Mouse (Mus musculus) gastrocnemius, postnatal 36 days (tissue): ENCODE measurements at regions not wholly inside any gene's neighbourhood (a gene's known extent, or its start where the extent isn't known, plus 50 kb on each side); places are given as distances from the start of the nearest gene placed in this dataset.

ENCODE experiments used
- DNase-seq, 2 experiments: peaks; one replicate each; pipeline ENCODE4 v3.0.0; 2022
- intact Hi-C: fragments of 180-260 bp; cut with DNase I; formaldehyde crosslinking; loops from one replicate; pipeline ENCODE4 v1.15.1; 2025

DNA sequence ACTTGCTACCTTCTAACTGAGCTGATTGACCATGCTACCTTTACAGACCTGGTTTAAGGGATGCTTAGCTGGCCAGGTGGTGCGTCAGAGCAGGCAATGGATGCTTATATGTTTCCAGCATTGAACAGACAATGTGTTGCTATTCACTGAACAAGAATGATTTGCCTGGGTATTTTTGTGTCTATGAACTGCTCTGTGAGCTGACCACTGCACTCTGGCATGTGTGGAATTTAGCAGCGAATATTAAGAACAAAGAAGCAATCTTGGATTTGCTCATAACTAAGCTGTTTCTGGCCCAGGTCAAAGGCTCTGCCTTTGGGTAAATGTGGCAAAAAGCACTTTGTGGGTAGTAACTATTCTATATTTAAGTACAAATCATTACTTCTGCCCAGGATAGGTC lies 58.3 kb upstream of the Ccdc39 start:
- no peak for DNase-seq
- intact Hi-C loops: no loop called here

DNA sequence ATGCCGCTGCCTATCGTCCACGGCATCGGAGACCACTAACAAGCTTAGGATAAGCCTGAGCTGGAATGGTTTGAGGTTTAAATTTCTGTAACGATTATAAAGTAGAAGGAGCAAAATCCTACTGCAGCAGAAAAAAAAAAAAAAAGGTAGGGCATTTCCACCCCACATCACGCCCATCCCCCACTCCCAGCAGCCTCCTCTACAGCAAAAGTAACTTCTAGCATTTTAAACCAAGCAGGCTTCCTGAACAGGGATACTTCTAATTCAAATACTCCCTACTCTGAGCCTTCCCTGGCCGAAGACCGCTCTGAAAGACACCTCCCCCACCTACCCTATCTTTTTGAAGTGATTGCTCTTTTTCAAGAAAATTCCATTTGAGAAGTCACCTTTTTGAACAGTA lies 59.2 kb upstream of the Ccdc39 start:
- intact Hi-C loops: no loop called here
- DNase-seq: no peak

DNA sequence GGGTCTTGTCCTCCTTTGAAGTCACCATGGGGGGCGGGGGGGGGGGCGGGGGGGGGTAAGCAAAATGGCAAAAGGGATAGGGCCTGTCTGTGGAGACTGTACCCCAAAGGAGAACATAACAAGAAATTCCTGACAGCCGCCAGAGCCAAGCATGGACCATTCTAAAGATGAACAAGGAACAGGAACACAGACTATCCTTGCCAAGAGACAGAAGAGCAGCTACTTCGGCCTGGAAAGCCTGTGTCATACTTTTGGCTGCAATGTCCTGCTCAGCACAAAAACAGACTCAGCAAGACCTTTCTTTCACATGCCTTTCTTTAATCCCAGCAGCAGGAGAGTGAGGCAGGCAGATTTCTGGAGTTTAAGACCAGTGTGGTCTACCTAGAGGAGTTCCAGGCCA lies 59.7 kb upstream of the Ccdc39 start:
- DNase-seq: no peak
- intact Hi-C loops: no loop called here

DNA sequence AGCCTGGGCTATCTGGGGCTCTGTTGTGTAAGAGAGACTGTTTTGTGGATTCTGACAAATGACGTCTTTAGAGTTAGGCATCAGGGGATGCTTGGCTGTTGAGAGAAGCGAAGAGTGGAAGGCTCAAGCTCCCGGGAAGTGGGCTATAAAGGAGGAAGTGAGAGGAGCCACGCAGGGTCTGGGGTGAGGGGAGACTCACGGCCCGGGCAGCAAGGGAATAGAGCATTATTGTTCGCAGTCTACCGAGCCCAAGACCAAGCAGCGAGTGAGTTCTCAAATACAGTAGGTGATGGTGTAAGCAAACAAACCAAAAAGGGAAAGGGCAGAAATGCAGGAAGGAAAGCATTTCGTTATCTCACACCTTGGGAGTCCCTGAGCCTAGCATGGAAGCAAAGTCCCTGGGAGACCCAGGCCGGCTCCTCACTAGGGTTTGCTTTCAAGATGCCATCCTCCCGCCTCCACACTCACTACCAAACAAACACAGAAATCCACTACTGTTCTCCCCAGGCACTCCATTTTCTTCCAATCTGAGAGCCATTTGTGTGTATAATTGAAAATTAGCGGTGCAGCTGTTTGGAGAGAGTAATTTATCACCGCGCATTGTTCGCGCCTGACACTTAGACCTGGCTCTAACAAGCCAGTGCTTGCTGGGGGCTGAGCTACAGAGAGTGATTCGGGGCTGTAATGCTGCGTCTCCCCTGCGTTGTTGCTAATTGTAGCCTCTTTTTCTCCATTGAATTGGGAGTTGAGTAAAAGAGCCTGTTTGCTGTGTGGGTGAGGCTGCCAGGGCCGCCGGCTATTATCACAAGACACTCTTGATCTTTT lies 61.0 kb upstream of the Ccdc39 start:
- no peak for DNase-seq
- intact Hi-C loops: no loop called here

DNA sequence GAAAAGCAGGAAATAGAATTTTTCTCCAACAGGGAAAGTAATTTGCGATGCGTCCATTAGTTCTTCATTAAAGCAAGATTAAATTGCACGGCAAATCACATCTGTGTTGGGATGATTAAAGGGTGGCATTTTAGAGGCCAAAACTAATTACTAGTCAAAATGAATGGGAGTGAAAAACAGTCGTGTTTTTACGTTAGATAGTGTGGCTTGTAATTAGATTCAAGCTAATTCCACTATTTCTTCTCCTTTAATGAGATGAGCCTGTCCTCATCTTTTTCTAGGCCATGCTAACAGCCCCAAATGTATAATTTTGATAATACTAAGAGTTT lies 61.5 kb upstream of the Ccdc39 start:
- intact Hi-C loops: no loop called here
- no peak for DNase-seq

DNA sequence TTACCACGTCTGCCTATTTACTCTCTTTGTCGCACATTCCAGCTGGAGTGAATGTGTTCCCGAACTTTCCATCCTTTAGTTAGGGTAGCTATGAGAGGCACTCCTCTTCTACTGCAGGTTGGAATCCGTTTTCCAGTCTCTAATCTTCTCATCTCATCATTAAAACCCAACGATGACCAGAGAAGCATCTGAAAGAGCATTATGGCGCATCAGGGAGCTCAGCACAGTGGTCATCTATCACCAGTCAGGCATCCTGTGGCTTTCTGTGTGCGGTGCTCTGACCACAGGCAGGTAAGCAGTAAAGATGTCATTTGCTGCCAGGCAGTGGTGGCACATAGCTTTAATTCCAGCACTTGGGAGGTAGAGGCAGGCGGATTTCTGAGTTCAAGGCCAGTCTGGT lies 63.0 kb upstream of the Ccdc39 start:
- intact Hi-C loops: no loop called here
- no peak for DNase-seq

DNA sequence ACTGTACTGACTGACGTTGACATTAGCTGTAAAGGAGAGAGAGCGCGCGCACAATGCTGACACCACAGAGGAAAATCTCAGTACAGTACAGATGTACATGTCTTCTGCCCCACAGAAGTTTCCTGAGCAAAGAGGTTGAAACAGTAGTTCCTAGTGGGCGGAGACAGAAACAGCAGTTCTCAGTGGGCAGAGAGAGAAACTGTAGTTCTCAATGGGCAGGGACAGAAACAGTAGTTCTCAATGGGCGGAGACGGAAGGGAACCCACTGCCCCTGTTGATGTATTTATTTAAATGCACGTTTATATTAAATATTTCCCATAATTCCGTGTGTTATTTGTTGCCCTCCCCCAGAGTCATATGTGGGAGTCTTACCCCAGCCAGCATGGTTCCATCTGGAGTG lies 67.4 kb upstream of the Ccdc39 start:
- DNase-seq: no peak
- intact Hi-C loops: no loop called here

DNA sequence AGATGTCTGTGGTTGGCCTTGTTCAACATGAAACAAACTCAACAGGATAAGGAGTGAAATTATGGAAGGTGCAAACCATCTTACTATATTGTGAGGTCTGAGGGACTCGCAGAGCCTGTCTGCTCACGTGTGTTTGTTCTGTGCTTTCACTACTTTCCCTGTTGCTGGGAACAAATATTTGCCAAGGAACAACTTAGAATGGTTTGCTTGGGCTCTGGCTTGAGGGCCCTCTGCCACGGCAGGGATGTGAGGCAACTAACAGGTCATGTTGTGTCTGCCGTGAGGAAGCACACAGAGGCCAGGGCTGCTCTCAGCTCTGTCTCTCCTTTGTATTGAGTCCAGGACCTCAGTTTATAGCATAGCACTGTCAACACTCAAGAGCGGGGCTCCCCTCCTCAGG lies 69.4 kb upstream of the Ccdc39 start:
- intact Hi-C loops: no loop called here
- no peak for DNase-seq

DNA sequence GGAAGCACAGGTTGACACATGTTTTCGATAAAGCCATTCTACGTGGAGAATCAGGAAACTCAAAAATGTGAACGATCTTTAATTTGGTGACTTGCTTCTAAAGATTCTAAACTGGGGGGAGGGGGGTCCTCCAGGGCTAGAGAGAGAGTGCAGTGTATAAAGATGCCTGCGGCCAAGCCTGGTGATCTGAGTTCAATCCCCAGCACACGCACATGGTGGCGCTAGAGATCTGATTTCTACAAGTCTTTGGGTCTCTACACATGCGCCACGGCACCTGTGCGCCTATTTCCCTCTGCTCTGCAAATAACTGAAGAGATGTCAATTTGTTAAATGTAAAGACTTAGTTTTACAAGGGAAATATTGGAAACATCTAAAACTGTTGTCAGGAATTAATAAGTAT lies 70.3 kb upstream of the Ccdc39 start:
- no peak for DNase-seq
- intact Hi-C loops: no loop called here

DNA sequence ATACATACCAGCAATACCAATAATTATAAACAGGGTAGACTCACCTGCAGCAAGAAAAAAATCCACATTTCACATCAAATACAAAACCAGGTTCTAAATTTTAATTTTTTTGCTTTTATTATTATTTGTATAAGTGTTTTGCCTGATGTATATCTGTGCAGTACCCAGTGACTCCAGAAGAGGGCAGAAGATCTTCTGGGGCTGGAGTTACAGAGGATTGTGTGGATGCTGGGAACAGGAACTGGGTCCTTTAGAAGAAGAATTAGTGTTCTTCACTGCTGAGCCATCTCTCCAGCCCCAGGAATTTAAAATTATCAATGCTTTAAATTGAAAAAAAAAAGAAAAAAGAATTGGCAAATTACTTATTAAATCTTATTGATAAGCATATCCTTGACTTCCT lies 71.7 kb upstream of the Ccdc39 start:
- intact Hi-C loops: loop anchor here (5.0 kb wide), 1 partner anchor 58 kb away; no protein-coding TSS in a partner anchor
- DNase-seq: no peak

DNA sequence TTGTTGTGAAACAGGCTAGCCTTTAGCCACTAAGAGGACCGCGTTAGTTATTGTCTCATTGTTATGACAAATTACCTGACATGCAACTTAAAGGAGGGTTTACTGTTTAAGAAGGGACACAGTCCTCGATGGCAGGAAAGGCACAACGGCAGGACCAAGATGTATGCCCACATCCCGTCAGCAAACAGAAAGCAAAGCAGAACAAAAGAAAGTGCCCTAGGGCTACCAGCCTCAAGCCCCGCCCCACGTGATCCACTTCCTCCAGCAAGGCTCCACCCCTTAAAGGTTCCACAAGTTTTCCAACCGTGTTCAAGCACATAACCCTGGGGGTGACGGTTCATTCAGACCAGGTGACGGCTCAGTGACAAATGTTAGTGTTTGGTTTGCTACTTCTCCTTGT lies 72.2 kb upstream of the Ccdc39 start:
- DNase-seq: no peak

DNA sequence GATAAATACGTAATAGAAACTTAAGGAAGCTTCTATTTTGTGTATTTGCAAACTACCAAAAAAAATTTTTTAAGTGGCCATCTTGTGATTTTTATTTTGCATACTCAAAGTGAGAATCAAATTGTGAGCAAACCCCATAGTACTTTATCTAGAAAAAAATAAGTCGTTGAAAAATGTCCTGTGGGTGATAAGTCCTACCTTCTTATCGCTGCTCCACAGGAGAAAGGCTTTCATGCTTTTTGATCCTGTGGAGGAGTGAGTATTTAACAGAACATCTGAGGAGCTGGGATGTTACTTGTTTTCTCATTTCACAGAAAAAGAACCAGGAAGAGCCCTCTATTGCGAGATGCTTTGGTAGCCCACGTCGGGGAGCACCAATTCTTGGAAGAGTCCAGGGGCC lies 72.7 kb upstream of the Ccdc39 start:
- DNase-seq: no peak
- intact Hi-C loops: loop anchor here (5.0 kb wide), 1 partner anchor 60 kb away; no protein-coding TSS in a partner anchor

More for the DNA sequence above, 72.2 kb upstream of the Ccdc39 start:
- intact Hi-C loops: loop anchor here (5.0 kb wide), 1 partner anchor 59 kb away; no protein-coding TSS in a partner anchor

DNA sequence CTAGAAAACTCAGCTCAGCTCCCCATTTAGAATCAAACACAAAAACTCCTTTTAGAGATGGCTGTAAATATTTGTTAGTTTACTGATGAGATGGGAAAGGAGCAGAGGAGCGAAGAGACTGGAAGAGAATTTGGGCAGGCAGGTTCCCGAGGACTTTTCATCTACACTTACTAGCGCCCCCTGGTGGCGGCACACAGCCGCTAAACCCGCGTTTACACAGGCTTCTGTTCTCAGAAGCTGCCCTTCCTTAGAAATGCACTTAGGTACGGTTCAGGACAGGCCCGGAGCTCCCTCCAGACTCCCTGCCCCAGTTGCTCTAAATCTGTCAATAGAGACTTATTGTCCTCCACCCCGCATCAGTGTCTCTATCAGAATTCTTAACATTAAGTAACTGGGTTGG lies 74.7 kb upstream of the Ccdc39 start:
- intact Hi-C loops: loop anchor here (2.0 to 5.0 kb wide), 2 partner anchors 61 to 94 kb away; no protein-coding TSS in a partner anchor
- DNase-seq: peak; percentile 58 to 62

DNA sequence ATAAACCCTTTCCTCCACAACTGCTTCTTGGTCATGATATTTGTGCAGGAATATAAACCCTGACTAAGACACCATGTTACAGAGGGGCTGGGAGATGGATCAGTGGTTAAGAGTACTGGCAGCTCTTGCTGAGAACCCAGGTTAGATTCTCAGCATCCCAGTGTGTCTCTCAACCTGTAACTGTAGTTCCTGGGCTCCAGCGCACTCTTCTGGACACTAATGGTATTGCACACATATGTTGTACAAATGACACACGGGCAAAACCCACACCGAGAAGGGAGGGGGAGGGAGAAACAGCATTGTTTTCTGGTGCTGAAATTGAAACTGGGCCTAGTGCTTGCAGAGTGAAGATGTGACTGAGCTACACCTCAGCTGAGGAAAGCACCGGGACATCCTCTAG lies 81.0 kb upstream of the Ccdc39 start:
- DNase-seq: no peak
- intact Hi-C loops: no loop called here

DNA sequence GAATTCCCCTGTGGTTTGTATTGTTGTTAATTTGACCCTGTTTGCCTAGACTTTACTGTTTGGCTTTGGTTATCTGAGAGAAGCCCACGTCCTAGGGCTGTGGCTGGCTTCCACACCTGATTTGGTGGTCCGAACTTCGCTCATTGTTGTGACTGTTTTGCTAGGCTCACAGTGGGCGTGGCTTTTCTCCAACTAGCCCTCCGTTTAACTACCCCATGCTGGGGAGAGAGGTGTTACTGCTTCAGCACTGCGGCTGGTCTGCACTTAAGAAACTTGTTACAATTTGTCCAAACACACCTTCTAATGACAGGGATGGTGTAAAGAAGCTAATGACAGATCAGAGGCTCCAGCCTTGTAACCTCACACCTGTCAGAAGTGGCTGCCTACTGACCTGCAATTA lies 64.7 kb upstream of the Fxr1 start:
- no peak for DNase-seq
- intact Hi-C loops: no loop called here

DNA sequence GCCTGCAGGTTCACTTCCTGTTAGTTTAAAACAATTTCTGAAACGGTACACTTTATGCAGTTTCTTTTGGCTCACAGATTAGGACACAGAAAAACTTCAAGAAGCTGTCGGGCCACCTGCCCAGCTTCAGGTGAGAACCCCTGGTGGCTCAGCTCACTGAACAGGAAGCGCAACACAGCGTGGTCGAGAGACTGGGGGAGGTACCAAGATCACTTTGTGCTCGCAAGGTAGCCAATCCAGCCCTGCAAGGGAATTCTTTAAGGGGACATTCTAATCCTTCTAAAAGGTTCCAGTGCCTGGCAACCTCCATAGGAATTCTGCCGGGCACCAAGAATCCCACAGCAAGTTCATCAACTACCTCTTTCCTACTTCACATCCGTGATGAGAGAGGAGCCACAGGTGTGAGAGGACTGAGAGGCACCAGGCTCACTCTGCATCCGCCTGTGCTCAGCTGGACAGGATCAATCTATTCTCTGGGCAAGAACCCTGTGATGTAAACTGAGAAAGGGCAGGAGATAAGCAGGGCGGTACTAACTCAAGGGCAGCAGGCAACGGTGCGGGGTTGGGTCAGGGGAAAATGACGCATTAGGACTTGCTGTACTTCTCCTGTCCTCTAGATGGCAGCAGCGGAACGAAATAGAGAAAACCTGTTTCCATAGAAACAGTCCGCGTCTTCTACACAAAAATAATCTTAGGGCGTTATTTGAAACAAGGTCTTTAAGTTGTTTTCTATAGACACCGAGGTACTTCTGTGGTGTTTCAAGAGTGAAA lies 63.7 kb upstream of the Fxr1 start:
- peak; percentile 23 to 37 for DNase-seq
- intact Hi-C loops: no loop called here

DNA sequence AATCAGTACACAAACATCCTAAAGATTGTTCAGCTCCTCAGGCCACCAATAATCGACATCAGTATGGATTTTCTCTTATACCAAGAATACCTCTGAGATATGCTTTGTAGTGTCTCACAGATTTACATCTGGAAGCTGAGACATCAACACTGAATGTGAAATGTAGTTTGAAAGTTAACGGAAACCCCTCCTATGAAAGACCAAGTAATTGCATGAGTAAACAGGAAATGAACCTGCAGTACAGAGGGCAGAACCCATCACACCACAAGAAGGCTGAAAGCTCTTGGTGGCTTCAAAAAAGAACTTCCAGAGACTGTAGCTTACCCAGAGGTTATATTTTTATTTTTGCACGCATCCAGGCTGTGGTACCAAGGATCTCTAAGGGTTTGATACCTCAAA lies 63.1 kb upstream of the Fxr1 start:
- DNase-seq: no peak
- intact Hi-C loops: no loop called here

DNA sequence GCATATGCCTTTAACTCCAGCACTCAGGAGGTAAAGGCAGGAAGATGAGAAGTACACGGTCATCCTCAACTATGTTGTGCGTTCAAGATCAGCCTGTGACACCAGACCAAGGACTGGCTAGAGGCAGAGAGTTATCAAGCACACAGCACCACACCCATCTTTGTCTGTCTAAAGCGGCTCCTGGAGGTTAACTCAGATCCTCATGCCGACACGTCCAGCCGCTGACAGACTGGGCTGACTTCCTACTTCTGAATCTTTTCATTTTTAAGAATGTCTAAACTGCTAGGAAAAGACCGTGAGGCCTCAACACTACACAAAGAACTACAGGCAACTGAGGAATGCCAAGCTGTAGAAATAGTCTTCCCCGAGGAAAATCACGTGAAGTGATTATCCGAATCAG lies 62.1 kb upstream of the Fxr1 start:
- intact Hi-C loops: no loop called here
- DNase-seq: no peak

DNA sequence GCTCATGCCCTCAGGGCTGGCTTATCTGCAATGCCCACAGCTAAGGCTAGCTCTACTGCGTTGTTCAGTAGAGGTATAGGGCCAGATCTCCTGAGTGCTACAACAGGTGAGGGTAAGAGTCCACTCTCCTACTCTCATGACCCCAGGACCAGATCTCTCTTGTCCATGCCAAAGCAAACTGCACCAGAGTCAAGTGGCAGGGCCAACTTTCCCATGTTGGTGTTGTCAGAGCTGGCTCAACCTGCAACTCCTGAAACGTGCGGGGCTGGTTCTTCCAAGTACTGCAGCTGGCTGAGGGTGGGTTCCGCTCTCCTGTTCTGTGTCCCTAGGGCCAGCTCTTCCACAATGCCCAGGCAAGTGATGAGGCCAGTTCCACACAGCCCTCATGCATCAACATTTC lies 61.5 kb upstream of the Fxr1 start:
- intact Hi-C loops: no loop called here
- DNase-seq: no peak

DNA sequence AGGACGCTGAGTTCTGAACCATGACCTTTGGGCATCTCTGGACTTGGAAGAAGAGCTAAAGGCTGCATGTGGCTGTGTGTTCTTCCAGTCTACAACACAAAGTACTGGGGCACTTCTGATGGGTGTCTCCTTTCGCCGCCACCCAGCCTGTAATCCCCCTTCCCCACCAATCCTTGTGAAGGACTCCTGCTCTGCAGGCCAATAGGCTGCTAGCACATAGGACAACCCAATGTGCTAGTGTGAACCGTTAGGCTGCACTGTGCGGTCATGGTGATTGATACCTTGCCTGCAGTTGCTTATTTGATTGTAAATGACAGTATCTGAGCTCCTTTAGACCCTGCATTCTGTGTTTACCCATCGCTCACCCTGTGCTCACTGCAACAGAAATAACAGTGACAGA lies 59.5 kb upstream of the Fxr1 start:
- intact Hi-C loops: no loop called here
- DNase-seq: no peak

DNA sequence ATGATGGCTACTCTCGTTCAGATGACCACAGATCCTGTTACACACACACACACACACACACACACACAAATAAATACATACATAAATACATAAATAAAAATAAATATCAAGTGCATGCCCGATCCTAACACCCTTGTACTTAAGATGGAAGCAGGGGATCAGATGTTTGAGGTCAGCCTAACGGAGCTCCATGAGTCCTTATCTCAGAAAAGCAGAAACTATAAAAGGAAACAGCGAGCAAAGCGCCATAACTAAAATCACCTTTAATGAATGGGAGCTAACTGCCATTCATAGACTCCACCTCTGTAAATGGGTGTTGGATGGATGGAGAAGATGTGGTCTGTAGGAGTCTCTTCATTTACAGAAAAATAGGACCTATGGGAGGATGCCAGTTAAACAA lies 56.8 kb upstream of the Fxr1 start:
- no peak for DNase-seq
- intact Hi-C loops: no loop called here

DNA sequence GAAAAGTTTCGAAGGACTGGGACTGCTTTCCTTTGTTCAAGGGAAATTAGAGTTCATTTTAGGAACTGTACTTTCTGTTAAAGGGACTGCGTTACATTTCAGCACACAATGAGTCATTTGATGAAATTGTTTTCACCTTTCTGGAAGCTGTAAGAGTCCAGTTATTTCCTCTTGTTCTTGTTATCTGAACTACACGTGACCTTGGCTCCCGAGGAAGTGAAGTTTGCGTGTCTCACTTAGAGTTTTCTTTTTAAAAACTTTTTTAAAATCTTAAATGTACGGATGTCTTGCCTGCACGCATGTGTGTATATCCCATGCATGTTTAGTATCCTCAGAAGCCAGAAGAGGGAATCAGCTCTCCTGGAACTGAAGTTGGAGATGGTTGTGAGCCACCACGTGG lies 52.6 kb upstream of the Fxr1 start:
- intact Hi-C loops: no loop called here
- no peak for DNase-seq
